Mouse (Mus musculus): ENCODE data around the gene Tbrg1. TPM values are rescaled to one million over a fixed set of nuclear protein-coding genes. Genes with fewer than 3 reads are reported as not detected.

Gene Tbrg1
- polyA plus RNA-seq, 1 experiment = 3.2 TPM

DNA sequence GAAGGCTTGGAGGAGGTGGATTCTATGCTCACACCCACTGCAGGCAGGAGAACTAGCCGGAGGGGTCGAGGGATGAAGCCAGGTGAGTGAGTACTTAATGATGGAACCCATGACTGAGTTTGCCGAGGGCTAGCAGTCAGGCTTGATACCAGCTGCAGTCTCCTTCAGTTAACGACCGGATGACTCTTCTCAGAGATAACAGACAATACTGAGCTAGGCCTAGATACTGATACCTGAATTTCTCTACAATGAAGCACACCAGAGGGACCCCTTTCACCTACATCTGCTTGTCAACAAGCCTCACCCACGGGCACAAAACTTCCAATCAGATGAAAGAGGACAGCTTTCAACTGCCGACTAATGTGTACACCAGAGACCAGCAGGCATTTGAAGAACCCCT is 8.9 kb upstream of the Tbrg1 start:
- Histone ChIP-seq H3K4me1 (ENCODE audit: control insufficient read depth) (no peaks in the 10 kb centered on the region), H3K36me3 (ENCODE audit: control insufficient read depth) (no peaks in the 10 kb centered on the region)
- TF ChIP-seq GATA1 (IDR thresholded peaks at IDR 0.05; ENCODE audit: low read length) = no peak
- TF ChIP-seq TAL1 (IDR thresholded peaks at IDR 0.05; ENCODE audit: low read length) = no peak

DNA sequence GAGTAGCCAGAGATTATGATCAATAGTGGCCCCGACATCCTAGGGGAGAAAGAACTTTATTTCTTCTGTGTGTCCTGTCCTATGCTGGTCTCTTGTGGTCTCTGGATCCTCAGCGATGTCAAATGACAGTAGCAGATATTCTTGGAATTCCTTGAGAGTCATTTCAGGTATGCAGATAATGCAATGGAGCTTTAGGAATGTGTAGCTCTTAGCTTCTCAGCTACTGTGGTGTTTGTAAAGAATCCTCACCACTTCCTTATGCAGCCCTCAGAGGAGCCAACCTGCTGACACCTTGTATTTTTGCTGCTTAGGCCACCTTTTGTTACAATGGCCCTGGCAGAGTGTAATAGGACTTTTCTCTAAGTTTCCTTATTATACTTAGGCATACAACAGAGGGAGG is 7.5 kb upstream of the Tbrg1 start:
- Histone ChIP-seq H3K27me3 (ENCODE audit: control insufficient read depth) (no peaks in the 10 kb centered on the region; the same call in 1 of the 2 replicates), H3K9me3 (ENCODE audit: control insufficient read depth, low read length) (no peaks in the 10 kb centered on the region), H3K4me3 (replicated peaks) (no peak overlapping the region), H3K36me3 (ENCODE audit: control insufficient read depth) (no peaks in the 10 kb centered on the region), H3K4me1 (ENCODE audit: control insufficient read depth) (no peaks in the 10 kb centered on the region)
- TF ChIP-seq GATA1 (IDR thresholded peaks at IDR 0.05; ENCODE audit: low read length) (no peak), TAL1 (IDR thresholded peaks at IDR 0.05; ENCODE audit: low read length) (no peak)

More for the DNA sequence above, 8.9 kb upstream of the Tbrg1 start:
- no peak overlapping the region for H3K4me3 ChIP-seq (replicated peaks)
- no peaks in the 10 kb centered on the region for H3K9me3 ChIP-seq (ENCODE audit: control insufficient read depth, low read length)
- no peaks in the 10 kb centered on the region; the same call in 1 of the 2 replicates for H3K27me3 ChIP-seq (ENCODE audit: control insufficient read depth)

DNA sequence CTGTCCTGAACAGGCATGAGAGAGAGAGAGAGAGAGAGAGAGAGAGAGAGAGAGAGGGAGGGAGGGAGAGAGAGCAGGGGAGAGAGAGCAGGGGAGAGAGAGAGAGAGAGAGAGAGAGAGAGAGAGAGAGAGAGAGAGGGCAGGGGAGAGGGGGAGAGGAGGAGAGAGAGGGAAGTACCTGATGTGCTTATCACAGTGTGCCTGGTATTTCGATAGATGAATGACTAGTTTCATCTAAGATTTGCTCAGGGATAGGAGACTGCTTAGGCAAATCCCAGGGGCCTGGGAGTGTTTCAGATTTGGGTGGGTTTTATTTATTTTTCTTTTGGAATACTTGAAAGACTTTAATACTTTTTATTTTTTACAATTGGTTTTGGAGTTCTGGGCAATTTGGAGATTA is 6.1 kb upstream of the Tbrg1 start:
- Histone ChIP-seq H3K9me3 (ENCODE audit: control insufficient read depth, low read length) (no peaks in the 10 kb centered on the region), H3K4me1 (ENCODE audit: control insufficient read depth) (no peaks in the 10 kb centered on the region), H3K27me3 (ENCODE audit: control insufficient read depth) (no peaks in the 10 kb centered on the region; the same call in 1 of the 2 replicates), H3K36me3 (ENCODE audit: control insufficient read depth) (no peaks in the 10 kb centered on the region), H3K4me3 (replicated peaks) (no peak overlapping the region)
- no peak for TF ChIP-seq TAL1 (IDR thresholded peaks at IDR 0.05; ENCODE audit: low read length)
- no peak for TF ChIP-seq GATA1 (IDR thresholded peaks at IDR 0.05; ENCODE audit: low read length)

DNA sequence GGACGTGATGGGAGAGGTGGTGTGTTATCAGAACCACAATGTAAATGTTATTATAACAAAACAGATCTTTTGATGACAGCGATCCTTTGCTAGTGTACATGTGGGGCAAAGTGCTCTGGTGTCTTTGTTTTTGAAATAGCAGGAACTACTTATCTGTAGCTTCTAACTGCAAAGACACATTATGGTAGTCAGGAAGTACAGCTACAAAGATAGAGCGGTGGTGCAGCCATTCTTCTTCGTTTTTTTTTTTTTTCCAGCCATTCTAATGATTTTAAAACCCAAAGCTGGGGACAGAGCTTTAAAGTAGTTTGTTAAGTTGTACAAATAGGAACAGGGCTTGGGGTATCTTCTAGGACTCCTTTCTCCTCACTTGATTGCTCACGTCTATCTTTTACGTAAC is 2.3 kb upstream of the Tbrg1 start:
- peaks cover 1% of the 10 kb centered on the region for H3K36me3 ChIP-seq (ENCODE audit: control insufficient read depth)
- no peaks in the 10 kb centered on the region for H3K27me3 ChIP-seq (ENCODE audit: control insufficient read depth)
- TF ChIP-seq TAL1 (IDR thresholded peaks at IDR 0.05; ENCODE audit: low read length) (no peak), GATA1 (IDR thresholded peaks at IDR 0.05; ENCODE audit: low read length) (no peak)
- no peaks in the 10 kb centered on the region for H3K9me3 ChIP-seq (ENCODE audit: control insufficient read depth, low read length)
- peaks cover 23% of the 10 kb centered on the region for H3K4me1 ChIP-seq (ENCODE audit: control insufficient read depth)
- H3K4me3 ChIP-seq (replicated peaks) = no peak overlapping the region

DNA sequence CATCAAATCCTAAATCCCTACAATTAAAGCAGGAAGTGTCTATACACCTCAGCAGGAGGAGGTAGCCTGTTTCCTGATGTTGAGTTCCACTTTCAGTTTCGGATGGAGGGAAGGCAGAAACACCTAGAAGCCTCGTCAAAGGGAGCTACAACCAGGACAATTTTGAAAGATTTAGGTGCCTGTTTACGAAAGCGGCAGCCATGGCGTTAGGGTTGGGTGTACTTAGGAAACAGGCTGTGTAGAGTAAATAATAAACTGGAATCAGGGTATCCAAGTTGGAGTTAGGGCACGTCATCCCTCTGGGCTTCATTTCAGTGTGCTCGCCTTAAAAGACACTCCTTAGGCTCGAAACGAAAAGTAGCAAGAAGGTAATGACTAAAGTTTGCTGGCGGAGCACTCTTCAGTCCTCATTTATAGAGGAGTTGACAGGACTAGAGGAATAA is 652 bp downstream of the Tbrg1 start:
- no peak for TF ChIP-seq GATA1 (IDR thresholded peaks at IDR 0.05; ENCODE audit: low read length)
- TF ChIP-seq TAL1 (IDR thresholded peaks at IDR 0.05; ENCODE audit: low read length) = no peak
- Histone ChIP-seq H3K4me1 (ENCODE audit: control insufficient read depth) (peaks cover 23% of the 10 kb centered on the region), H3K9me3 (ENCODE audit: control insufficient read depth, low read length) (no peaks in the 10 kb centered on the region), H3K36me3 (ENCODE audit: control insufficient read depth) (peaks cover 27% of the 10 kb centered on the region), H3K4me3 (replicated peaks) (peak overlapping the region; percentile 93), H3K27me3 (ENCODE audit: control insufficient read depth) (no peaks in the 10 kb centered on the region)

DNA sequence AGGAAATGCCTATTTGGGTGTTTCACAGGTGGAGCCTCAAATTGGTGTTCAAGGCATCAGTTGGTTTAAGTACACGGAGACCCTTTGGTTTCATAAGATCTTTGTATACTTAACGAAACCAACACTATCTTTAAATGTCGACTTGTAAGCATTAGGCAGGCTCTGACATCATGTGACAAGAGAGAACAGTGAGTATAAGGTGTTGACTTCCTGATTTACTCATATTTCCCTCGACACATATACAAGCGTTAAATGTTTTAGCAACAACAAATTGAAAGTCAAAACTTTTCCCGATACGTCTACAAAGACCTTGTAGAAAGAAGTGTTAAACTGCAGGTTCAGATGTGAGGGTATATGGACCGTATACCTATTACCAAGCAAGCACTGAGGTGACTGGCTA is 1.2 kb downstream of the Tbrg1 start:
- Histone ChIP-seq H3K36me3 (ENCODE audit: control insufficient read depth) (peaks cover 32% of the 10 kb centered on the region), H3K27me3 (ENCODE audit: control insufficient read depth) (no peaks in the 10 kb centered on the region), H3K9me3 (ENCODE audit: control insufficient read depth, low read length) (no peaks in the 10 kb centered on the region), H3K4me3 (replicated peaks) (peak overlapping the region; percentile 93), H3K4me1 (ENCODE audit: control insufficient read depth) (peaks cover 23% of the 10 kb centered on the region)
- no peak for TF ChIP-seq TAL1 (IDR thresholded peaks at IDR 0.05; ENCODE audit: low read length)
- no peak for TF ChIP-seq GATA1 (IDR thresholded peaks at IDR 0.05; ENCODE audit: low read length)

DNA sequence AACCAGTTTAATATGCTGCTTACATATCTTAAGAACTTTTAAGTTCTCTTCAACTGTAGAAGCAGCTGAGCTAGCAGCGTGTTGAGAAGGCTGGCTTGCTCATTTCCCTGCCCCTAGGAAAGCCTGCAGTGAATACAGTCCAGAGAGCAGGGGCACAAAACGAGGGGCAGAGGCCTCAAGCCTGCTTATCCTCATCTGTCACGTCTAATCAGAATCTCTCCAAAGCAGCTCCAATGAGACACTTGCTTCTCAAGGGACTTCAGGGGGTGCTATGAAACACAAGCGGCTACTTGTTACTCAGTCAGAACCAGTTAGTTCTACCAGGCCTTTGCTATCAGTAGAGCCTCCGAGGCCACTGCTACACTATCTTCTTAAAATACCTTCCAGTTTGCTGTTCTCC is 3.3 kb downstream of the Tbrg1 start:
- H3K4me1 ChIP-seq (ENCODE audit: control insufficient read depth) = peaks cover 23% of the 10 kb centered on the region
- TF ChIP-seq GATA1 (IDR thresholded peaks at IDR 0.05; ENCODE audit: low read length) (no peak), TAL1 (IDR thresholded peaks at IDR 0.05; ENCODE audit: low read length) (no peak)
- H3K27me3 ChIP-seq (ENCODE audit: control insufficient read depth) = no peaks in the 10 kb centered on the region
- H3K9me3 ChIP-seq (ENCODE audit: control insufficient read depth, low read length) = no peaks in the 10 kb centered on the region
- H3K4me3 ChIP-seq (replicated peaks) = no peak overlapping the region
- peaks cover 52% of the 10 kb centered on the region for H3K36me3 ChIP-seq (ENCODE audit: control insufficient read depth)

DNA sequence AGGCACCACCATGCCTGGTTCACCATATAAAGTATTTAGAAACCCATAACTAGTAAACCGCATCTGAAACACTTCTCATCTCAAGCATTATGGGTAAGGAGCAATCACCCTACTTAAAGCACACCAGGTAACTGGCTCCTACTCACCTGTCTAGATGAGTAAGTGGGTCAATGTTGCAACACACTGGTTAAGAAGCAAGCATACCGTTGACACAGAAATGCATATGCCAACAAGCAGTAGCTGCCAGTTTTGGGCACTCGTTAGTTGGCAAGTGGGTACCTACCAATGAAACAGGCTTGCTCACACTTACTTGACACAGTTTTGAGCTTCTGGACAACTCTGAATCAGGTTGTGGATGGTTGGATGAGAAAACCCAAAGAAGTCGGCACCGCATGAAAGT is 6.5 kb downstream of the Tbrg1 start:
- Histone ChIP-seq H3K27me3 (ENCODE audit: control insufficient read depth) (no peaks in the 10 kb centered on the region), H3K4me1 (ENCODE audit: control insufficient read depth) (peaks cover 3% of the 10 kb centered on the region), H3K36me3 (ENCODE audit: control insufficient read depth) (peaks cover 72% of the 10 kb centered on the region), H3K9me3 (ENCODE audit: control insufficient read depth, low read length) (no peaks in the 10 kb centered on the region), H3K4me3 (replicated peaks) (no peak overlapping the region)
- no peak for TF ChIP-seq GATA1 (IDR thresholded peaks at IDR 0.05; ENCODE audit: low read length)
- TF ChIP-seq TAL1 (IDR thresholded peaks at IDR 0.05; ENCODE audit: low read length) = no peak

DNA sequence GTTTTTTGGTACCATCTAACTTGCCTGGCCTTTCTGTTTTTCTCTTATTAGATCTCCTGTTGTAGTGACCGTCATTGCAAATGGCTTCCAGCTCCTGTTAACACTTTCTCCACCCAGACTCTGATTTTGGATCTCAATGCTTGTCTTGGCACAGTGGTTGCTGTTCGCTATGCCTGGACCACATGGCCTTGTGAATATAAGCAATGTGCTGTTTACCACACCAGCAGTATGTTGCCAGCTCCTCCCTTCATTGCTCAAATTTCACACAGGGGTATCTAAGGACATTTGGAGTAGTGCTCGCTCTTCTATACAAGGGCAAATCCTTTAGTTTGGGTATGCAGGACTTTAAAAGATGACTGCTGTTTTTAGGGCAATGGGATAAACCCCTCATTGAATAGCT is 10.9 kb downstream of the Tbrg1 start:
- TF ChIP-seq TAL1 (IDR thresholded peaks at IDR 0.05; ENCODE audit: low read length) = no peak
- no peak for TF ChIP-seq GATA1 (IDR thresholded peaks at IDR 0.05; ENCODE audit: low read length)
- peaks cover 44% of the 10 kb centered on the region for H3K36me3 ChIP-seq (ENCODE audit: control insufficient read depth)

DNA sequence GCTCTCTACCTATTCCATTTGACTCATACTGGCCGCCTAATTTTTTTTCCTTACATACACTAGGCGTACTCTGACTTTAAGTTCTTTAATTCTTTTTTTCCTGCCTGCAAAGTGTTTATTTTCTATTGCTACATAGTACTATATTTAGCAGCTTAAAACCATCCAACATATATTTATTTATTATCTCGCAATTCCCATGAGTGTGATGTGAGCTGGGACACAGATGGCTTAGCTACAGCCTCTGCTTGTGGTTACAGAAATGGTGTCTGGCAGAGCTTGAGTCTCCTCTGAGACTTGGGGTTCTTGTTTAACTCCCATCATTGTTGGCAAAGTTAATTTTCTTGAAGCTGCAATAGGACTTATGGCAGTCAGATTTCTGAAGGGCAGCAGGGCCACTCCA is 18.4 kb downstream of the Tbrg1 start:
- Histone ChIP-seq H3K4me1 (ENCODE audit: control insufficient read depth) (no peaks in the 10 kb centered on the region), H3K9me3 (ENCODE audit: control insufficient read depth, low read length) (no peaks in the 10 kb centered on the region), H3K36me3 (ENCODE audit: control insufficient read depth) (no peaks in the 10 kb centered on the region), H3K4me3 (replicated peaks) (no peak overlapping the region), H3K27me3 (ENCODE audit: control insufficient read depth) (no peaks in the 10 kb centered on the region)
- no peak for TF ChIP-seq GATA1 (IDR thresholded peaks at IDR 0.05; ENCODE audit: low read length)
- no peak for TF ChIP-seq TAL1 (IDR thresholded peaks at IDR 0.05; ENCODE audit: low read length)

More for the DNA sequence above, 10.9 kb downstream of the Tbrg1 start:
- H3K4me1 ChIP-seq (ENCODE audit: control insufficient read depth) = no peaks in the 10 kb centered on the region
- H3K27me3 ChIP-seq (ENCODE audit: control insufficient read depth) = no peaks in the 10 kb centered on the region
- no peak overlapping the region for H3K4me3 ChIP-seq (replicated peaks)
- no peaks in the 10 kb centered on the region for H3K9me3 ChIP-seq (ENCODE audit: control insufficient read depth, low read length)
